Mouse (Mus musculus) brown adipose tissue, adult 24 weeks (tissue): ENCODE results near the gene Chchd2. TPM values are rescaled to one million over a fixed set of nuclear protein-coding genes. Genes with fewer than 3 reads are reported as not detected.

Experiments
- H3K27ac ChIP-seq: fragments of 200-500 bp; replicated peaks from 2 replicates; pipeline ENCODE4 v1.5.1; 2012; ENCODE audit warnings: low read depth, mild to moderate bottlenecking, low read length
- H3K4me1 ChIP-seq: fragments of 200-500 bp; 2 replicates; pipeline ENCODE4 v1.6.1; 2012; ENCODE audit warnings: low read length, mixed read lengths; ENCODE audit not compliant: control insufficient read depth, insufficient read depth, insufficient read length
- H3K4me3 ChIP-seq: fragments of 200-500 bp; 2 replicates; pipeline ENCODE4 v1.5.1; 2012; ENCODE audit warnings: low read depth, mild to moderate bottlenecking, low read length, moderate library complexity; ENCODE audit not compliant: insufficient read depth
- polyA plus RNA-seq: library from polyadenylated mRNA; stranded (reverse); fragments of >200 nt; gene quantifications from 2 replicates; pipeline ENCODE4 v1.2.4, GENCODE M21; 2012; ENCODE audit not compliant: missing spikeins, insufficient read depth, insufficient read length

Chchd2 gene
- polyA plus RNA-seq, 1 experiment: 1,785 TPM

DNA sequence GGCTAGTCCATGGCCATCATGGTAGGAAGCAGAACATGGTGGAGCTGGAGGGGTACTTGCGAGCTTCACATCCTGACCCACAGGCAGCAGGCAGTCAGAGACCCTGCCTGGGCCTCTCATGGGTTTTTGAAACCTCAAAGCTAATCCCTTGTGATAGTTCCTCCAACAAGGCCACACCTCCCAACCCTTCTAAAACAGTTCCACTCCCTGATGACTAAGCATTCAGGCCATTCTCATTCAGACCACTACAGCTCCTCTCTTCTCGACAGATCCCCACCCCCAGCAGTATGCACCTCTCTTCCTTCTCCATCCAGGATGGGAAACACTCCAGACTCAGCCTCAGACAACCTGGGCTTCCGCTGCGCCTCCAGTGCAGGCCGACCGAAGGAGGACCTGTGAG lies 24.9 kb downstream of the Chchd2 start:
- Histone ChIP-seq H3K27ac (no peak overlapping the region), H3K4me1 (no peaks in the 10 kb centered on the region), H3K4me3 (no peak overlapping the region)

DNA sequence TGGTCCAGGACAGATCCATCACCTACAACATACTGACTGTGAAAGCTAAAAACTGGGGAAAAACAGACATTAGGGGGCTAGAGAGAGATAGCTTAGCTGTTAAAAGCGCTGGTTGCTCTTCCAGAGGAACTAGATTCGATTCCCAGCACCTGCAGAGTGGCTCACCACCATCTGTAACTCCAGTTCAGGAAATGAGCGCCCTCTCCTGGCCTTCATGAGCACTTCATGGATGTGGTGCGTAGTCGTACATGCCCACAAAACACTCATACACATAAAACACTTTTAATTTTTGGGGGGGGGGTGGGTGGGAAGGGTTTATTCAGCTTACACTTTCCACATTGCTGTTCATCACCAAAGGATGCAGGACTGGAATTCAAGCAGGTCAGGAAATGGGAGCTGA lies 30.9 kb downstream of the Chchd2 start:
- Histone ChIP-seq H3K27ac (no peak overlapping the region), H3K4me1 (no peaks in the 10 kb centered on the region), H3K4me3 (no peak overlapping the region)

GRCm38 (mm10) chr5:129855163-129855562 lies 32.1 kb downstream of the Chchd2 start:
- Histone ChIP-seq H3K4me3 (no peak overlapping the region), H3K27ac (no peak overlapping the region), H3K4me1 (no peaks in the 10 kb centered on the region)

DNA sequence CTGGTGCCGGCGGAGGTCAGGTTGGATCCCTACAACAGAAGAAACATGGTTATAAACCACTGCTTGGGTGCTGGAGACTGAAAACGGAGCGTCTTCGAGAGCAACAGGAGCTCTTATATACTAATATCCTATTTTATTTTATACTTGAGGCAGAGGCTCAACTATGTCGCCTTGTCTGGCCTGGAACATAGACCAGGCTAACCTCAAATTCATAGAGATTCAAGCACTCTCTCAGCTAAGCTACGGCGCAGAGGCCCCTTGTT lies 39.8 kb downstream of the Chchd2 start:
- Histone ChIP-seq H3K4me3 (peak overlapping the region; percentile 83), H3K4me1 (no peaks in the 10 kb centered on the region), H3K27ac (no peak overlapping the region)

DNA sequence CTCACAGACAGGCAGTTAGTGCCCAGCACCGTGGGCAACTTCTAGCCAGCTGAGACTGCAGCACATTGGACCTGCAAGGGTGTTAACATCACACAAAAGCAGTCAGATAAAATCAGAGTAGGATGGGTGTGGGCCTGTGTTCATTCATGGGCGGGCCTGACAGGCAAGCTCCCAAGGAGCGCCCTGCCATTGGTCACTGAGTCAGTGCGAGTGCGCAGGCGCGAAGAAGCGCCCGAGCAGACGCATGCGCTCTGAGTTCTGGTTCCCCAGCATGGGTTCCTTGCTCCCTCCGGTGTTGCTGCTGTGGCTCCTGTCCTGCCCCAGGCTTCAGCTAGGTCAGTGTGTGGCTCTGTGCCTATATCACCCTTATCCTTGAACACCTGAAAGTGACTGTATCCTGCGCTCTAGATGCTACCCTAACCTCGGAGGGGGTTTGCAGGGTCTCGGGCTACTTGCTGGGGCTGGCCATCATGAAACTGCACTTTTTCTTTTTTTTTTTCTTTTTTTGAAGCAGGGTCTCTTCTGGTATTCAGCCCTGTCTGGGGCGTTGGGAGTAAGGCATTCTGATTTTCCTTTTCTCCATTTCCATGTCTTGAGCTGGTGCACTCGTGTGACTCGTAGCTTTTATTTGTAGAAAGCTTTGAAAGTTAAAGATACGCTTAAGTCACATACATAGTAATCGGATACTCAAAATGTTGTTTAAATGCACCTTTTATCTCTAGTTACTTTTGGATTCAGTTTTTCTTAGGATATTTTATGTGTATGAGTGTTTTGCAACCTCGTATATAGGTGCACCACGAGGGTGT lies 40.3 kb downstream of the Chchd2 start, which contains the start of gene Sumf2:
Gene Sumf2, plus strand, starts transcription at position 235 of the 806 bp plus-strand sequence.
- Histone ChIP-seq H3K4me3 (peak within 1 kb of the TSS; percentile 83), H3K27ac (no peak within 1 kb of the TSS), H3K4me1 (no peaks in the 10 kb centered on the region)

- Histone ChIP-seq H3K4me1 (no peaks in the 10 kb centered on the region), H3K4me3 (no peak overlapping the region), H3K27ac (no peak overlapping the region)
Measured at GRCm38 (mm10) chr5:129844848-129845247, 42.4 kb downstream of the Chchd2 start.

Other genes starting within 250 kb of the Chchd2 start
- gene Zfp11, start 217.4 kb downstream of the Chchd2 start, polyA plus RNA-seq: 1.4 and 2.0 TPM in 2 replicates
- gene Sept14, start 179.0 kb downstream of the Chchd2 start, polyA plus RNA-seq: not detected in 2 replicates
- 95.0 and 106 TPM in 2 replicates for gene Mrps17, start 172.0 kb downstream of the Chchd2 start, polyA plus RNA-seq
- 152 and 165 TPM in 2 replicates for gene Nipsnap2, start 162.4 kb downstream of the Chchd2 start, polyA plus RNA-seq
- gene Psph, start 100.0 kb downstream of the Chchd2 start, polyA plus RNA-seq: 46.7 and 56.8 TPM in 2 replicates
- 12.2 and 15.9 TPM in 2 replicates for gene Sumf2, start 40.5 kb downstream of the Chchd2 start, polyA plus RNA-seq
- 0.83 and 1.9 TPM in 2 replicates for gene Zbed5, start 8.3 kb upstream of the Chchd2 start, polyA plus RNA-seq
- 2.3 and 9.8 TPM in 2 replicates for gene Phkg1, start 11.1 kb upstream of the Chchd2 start, polyA plus RNA-seq
- 4.1 and 6.2 TPM in 2 replicates for gene Nupr1l, start 21.1 kb upstream of the Chchd2 start, polyA plus RNA-seq
- gene Vkorc1l1, start 54.5 kb upstream of the Chchd2 start, polyA plus RNA-seq: 31.1 and 41.5 TPM in 2 replicates
- gene Gusb, start 115.6 kb upstream of the Chchd2 start, polyA plus RNA-seq: 16.5 and 18.5 TPM in 2 replicates
- gene Asl, start 141.8 kb upstream of the Chchd2 start, polyA plus RNA-seq: 23.4 and 27.8 TPM in 2 replicates
- gene Crcp, start 141.8 kb upstream of the Chchd2 start, polyA plus RNA-seq: 21.9 and 23.3 TPM in 2 replicates
- 11.6 and 14.3 TPM in 2 replicates for gene Tpst1, start 185.9 kb upstream of the Chchd2 start, polyA plus RNA-seq